Mouse (Mus musculus): ENCODE results near the gene Thnsl2.

DNA sequence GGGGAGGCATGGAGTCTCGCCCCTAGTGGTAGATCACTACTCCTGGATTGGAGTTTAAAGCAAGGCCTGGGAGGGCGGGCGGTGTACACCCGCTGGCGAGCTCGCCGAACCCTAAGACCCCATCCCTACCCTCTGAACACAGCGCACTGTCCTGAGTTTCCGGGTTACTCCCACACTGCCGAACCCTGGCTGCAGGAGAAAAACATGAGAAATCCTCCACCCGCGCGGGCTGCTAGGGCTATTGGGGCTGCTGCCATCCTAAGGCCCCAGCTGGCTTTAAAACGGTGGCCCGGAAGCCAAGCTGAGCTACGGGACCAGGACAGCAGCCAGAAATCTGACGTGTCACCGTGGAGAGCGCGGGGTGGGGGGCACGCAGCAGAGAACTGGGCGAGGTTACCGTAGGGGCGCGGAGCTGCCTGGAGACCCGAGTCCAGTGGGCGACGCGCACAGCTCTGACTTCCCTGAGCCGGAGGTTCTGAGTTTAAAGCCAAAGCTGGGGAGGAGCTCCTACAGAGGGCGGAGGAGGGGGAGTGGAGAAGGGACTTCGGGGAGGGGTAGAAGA, at the start of gene Thnsl2:
- TF ChIP-seq GATA1 (IDR thresholded peaks at IDR 0.05; ENCODE audit: borderline replicate concordance, low read length) = no peak
- TF ChIP-seq FLI1 (IDR thresholded peaks at IDR 0.05; ENCODE audit: low read length) = no peak
